Mouse (Mus musculus): Measurements from ENCODE around the gene Muc2. TPM values are rescaled to one million over a fixed set of nuclear protein-coding genes. Genes with fewer than 3 reads are reported as not detected.
"Not testable (repeated sequence)": the region's sequence is repeated elsewhere in the genome, so short reads cannot be mapped to it uniquely, and the experiment has no call there.

The Muc2 gene
- polyA plus RNA-seq, 1 experiment from 2014 or later, result 1.6 TPM

GRCm38 (mm10) chr7:141666190-141666589 lies 23.9 kb upstream of the Muc2 start:
- WGBS, result 10% methylated on average over 4 of the region's 4 CpGs
- no peak overlapping the region for H3K27ac ChIP-seq (ENCODE audit: low read depth)
- no peak overlapping the region for H3K4me3 ChIP-seq (ENCODE audit: low read depth, low read length)
- no peaks in the 10 kb centered on the region for H3K4me1 ChIP-seq (replicated peaks; ENCODE audit: control insufficient read depth, insufficient read depth, low read length)
- no peak overlapping the region for H3K9ac ChIP-seq (ENCODE audit: low read length)
- H3K4me2 ChIP-seq (ENCODE audit: low read length), result no peak overlapping the region
- ATAC-seq (replicated peaks; ENCODE audit: low FRiP score, low TSS enrichment, low read depth) (no peak; the same call in 1 of the 2 replicates), DNase-seq (ENCODE audit: low spot score) (no peak)
- no peaks in the 10 kb centered on the region for H3K27me3 ChIP-seq (replicated peaks; ENCODE audit: control insufficient read depth, insufficient read depth, low read length)
- no peaks in the 10 kb centered on the region for H3K9me3 ChIP-seq (ENCODE audit: control insufficient read depth, low read length)
- H3K36me3 ChIP-seq (ENCODE audit: control insufficient read depth, insufficient read depth, low read length), result no peaks in the 10 kb centered on the region

DNA sequence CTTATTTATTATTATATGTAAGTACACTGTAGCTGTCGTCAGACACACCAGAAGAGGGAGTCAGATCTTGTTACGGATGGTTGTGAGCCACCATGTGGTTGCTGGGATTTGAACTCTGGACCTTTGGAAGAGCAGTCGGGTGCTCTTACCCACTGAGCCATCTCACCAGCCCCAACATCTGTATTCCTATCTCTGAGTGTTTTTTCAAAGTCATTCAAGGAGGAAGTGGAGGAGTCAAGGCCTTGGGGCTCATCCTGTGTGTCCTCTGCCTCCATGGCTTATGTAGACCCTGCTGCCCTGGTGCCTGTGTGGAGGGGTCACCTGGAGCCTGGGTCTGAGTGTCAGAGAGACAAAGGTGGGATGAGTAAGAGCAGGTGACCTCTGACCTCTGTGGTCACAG lies 21.0 kb upstream of the Muc2 start:
- not testable (repeated sequence) for H3K9me3 ChIP-seq (ENCODE audit: control insufficient read depth, low read length); H3K4me1 ChIP-seq (replicated peaks; ENCODE audit: control insufficient read depth, insufficient read depth, low read length); H3K4me3 ChIP-seq (ENCODE audit: low read depth, low read length); H3K27me3 ChIP-seq (replicated peaks; ENCODE audit: control insufficient read depth, insufficient read depth, low read length); ATAC-seq (replicated peaks; ENCODE audit: low FRiP score, low TSS enrichment, low read depth); H3K27ac ChIP-seq (ENCODE audit: low read depth); DNase-seq (ENCODE audit: low spot score); H3K36me3 ChIP-seq (ENCODE audit: control insufficient read depth, insufficient read depth, low read length); H3K9ac ChIP-seq (ENCODE audit: low read length); H3K4me2 ChIP-seq (ENCODE audit: low read length)
- WGBS, result 72% methylated on average over 3 of the region's 3 CpGs

DNA sequence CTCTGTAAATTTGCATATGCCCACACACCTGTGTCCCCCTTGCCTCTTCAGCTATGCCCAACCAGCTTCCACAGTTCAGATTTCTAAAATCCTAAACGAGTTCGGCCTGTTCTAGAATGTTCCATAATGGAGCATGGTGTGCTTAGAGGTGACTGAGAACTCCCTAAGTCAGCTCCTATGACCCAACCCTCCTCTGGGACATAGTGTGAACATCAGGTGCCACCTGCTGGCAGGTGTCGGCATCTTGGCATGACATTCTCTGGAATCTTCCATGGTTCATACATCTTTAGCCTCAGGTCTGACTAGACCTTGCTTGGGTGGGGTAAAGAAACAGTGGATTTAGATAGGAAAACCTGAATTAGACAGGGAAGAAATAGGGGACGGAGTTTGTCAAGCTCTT lies 19.1 kb upstream of the Muc2 start:
- no peak for DNase-seq (ENCODE audit: low spot score)

DNA sequence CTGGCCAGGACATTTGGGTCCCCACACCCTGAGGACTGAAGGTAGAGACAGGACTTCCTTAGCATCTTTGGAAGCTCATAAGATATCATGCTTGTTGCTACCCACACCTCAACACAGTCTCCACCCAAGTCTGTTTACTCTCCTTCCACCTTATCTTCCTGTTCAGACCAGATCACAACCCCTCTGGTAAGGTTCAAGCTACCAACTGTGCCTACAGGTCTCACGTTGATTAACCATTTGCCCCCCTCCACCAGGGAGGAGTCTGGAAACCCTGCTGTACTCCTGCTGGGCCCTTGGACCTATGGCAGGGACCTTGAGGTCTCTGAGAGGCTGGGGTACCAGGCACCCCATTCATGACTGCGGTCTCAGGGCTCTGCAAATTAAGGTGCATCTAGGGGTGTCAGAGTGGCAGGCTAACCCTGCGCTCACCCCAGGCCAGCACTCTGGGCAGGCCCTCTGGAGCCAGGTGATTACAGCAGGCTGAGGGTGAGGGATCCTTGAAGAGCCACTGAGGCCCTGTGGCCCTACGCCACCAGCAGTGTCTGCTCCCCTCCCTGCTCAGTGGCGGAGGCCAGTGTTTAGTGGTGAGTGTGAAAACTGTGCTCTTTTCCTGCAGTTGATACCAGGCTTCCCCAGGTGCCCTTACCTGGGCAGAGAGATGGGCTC lies 18.4 kb upstream of the Muc2 start:
- no peak for ATAC-seq (replicated peaks; ENCODE audit: low FRiP score, low TSS enrichment, low read depth)
- Histone ChIP-seq H3K4me1 (replicated peaks; ENCODE audit: control insufficient read depth, insufficient read depth, low read length) (no peaks in the 10 kb centered on the region), H3K9me3 (ENCODE audit: control insufficient read depth, low read length) (no peaks in the 10 kb centered on the region), H3K4me2 (ENCODE audit: low read length) (no peak overlapping the region), H3K27ac (ENCODE audit: low read depth) (no peak overlapping the region), H3K36me3 (ENCODE audit: control insufficient read depth, insufficient read depth, low read length) (no peaks in the 10 kb centered on the region), H3K4me3 (ENCODE audit: low read depth, low read length) (no peak overlapping the region), H3K9ac (ENCODE audit: low read length) (no peak overlapping the region), H3K27me3 (replicated peaks; ENCODE audit: control insufficient read depth, insufficient read depth, low read length) (no peaks in the 10 kb centered on the region)
- 76% methylated on average over 5 of the region's 5 CpGs for WGBS
- no peak for DNase-seq (ENCODE audit: low spot score)

More for the DNA sequence above, 19.1 kb upstream of the Muc2 start:
- Histone ChIP-seq H3K4me2 (ENCODE audit: low read length) (no peak overlapping the region), H3K4me3 (ENCODE audit: low read depth, low read length) (no peak overlapping the region), H3K27me3 (replicated peaks; ENCODE audit: control insufficient read depth, insufficient read depth, low read length) (no peaks in the 10 kb centered on the region), H3K9ac (ENCODE audit: low read length) (no peak overlapping the region), H3K4me1 (replicated peaks; ENCODE audit: control insufficient read depth, insufficient read depth, low read length) (no peaks in the 10 kb centered on the region), H3K27ac (ENCODE audit: low read depth) (no peak overlapping the region), H3K36me3 (ENCODE audit: control insufficient read depth, insufficient read depth, low read length) (no peaks in the 10 kb centered on the region), H3K9me3 (ENCODE audit: control insufficient read depth, low read length) (no peaks in the 10 kb centered on the region)
- 81% methylated on average over 4 of the region's 4 CpGs for WGBS
- no peak for ATAC-seq (replicated peaks; ENCODE audit: low FRiP score, low TSS enrichment, low read depth)

DNA sequence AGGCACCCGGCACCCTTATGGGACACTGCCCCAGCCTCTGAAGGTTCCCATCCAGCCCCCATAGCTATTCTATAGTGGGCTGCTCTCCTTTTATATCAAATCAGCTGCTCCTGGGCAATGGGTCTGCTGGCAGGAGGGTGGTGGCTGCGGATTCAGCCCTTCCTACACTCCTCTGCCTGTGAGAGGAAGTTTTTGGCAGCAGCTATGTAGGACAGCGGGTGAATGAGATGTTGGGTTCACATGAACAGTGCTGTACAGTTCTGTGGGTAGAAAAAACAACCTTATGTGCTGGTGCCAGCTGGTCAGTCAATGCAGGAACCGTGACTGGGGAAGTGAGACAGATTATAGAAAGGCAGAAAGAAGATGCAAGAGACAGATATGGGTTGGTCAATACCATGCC lies 11.2 kb upstream of the Muc2 start:
- ATAC-seq (replicated peaks; ENCODE audit: low FRiP score, low TSS enrichment, low read depth) (no peak), DNase-seq (ENCODE audit: low spot score) (no peak)
- Histone ChIP-seq H3K27ac (ENCODE audit: low read depth) (no peak overlapping the region), H3K4me3 (ENCODE audit: low read depth, low read length) (no peak overlapping the region), H3K27me3 (replicated peaks; ENCODE audit: control insufficient read depth, insufficient read depth, low read length) (no peaks in the 10 kb centered on the region), H3K36me3 (ENCODE audit: control insufficient read depth, insufficient read depth, low read length) (no peaks in the 10 kb centered on the region), H3K4me2 (ENCODE audit: low read length) (no peak overlapping the region), H3K9ac (ENCODE audit: low read length) (no peak overlapping the region), H3K9me3 (ENCODE audit: control insufficient read depth, low read length) (no peaks in the 10 kb centered on the region), H3K4me1 (replicated peaks; ENCODE audit: control insufficient read depth, insufficient read depth, low read length) (no peaks in the 10 kb centered on the region)
- WGBS, result 79% methylated on average over 4 of the region's 4 CpGs

DNA sequence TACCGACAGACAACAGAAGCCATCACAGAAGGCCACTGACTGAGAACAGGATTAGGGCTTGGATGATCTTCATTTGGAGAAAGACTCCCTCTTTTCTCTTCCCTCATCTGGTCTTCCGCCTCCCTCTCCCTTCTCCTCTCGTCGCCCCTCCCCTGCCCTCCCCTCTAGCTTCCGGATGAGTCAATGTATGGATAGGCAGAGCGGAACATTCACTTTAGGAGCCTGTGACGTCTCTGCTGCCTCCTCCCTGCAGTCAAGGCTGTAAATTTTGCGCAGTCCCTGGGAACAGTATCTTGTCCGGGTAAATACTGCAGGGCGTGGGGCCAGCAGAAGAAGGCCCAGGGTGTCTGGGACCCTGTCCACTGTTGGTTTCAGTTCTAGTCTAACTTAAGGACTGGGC lies 2.8 kb upstream of the Muc2 start:
- H3K4me2 ChIP-seq (ENCODE audit: low read length), result no peak overlapping the region
- no peaks in the 10 kb centered on the region for H3K4me1 ChIP-seq (replicated peaks; ENCODE audit: control insufficient read depth, insufficient read depth, low read length)
- 45% methylated on average over 10 of the region's 10 CpGs for WGBS
- H3K36me3 ChIP-seq (ENCODE audit: control insufficient read depth, insufficient read depth, low read length), result no peaks in the 10 kb centered on the region
- H3K9ac ChIP-seq (ENCODE audit: low read length), result no peak overlapping the region
- H3K27ac ChIP-seq (ENCODE audit: low read depth), result no peak overlapping the region
- H3K4me3 ChIP-seq (ENCODE audit: low read depth, low read length), result no peak overlapping the region
- no peaks in the 10 kb centered on the region for H3K9me3 ChIP-seq (ENCODE audit: control insufficient read depth, low read length)
- DNase-seq (ENCODE audit: low spot score) (no peak), ATAC-seq (replicated peaks; ENCODE audit: low FRiP score, low TSS enrichment, low read depth) (no peak)
- peaks cover 12% of the 10 kb centered on the region; the same call in 1 of the 2 replicates for H3K27me3 ChIP-seq (replicated peaks; ENCODE audit: control insufficient read depth, insufficient read depth, low read length)

GRCm38 (mm10) chr7:141693591-141694273 lies 3.6 kb downstream of the Muc2 start:
- H3K9ac ChIP-seq (ENCODE audit: low read length), result no peak overlapping the region

GRCm38 (mm10) chr7:141694274-141694639 lies 4.1 kb downstream of the Muc2 start:
- no peaks in the 10 kb centered on the region for H3K9me3 ChIP-seq (ENCODE audit: control insufficient read depth, low read length)
- WGBS, result 82% methylated on average over 5 of the region's 5 CpGs
- DNase-seq (ENCODE audit: low spot score) (no peak), ATAC-seq (replicated peaks; ENCODE audit: low FRiP score, low TSS enrichment, low read depth) (no peak)
- H3K27ac ChIP-seq (ENCODE audit: low read depth), result no peak overlapping the region
- no peak overlapping the region for H3K4me3 ChIP-seq (ENCODE audit: low read depth, low read length)
- H3K4me1 ChIP-seq (replicated peaks; ENCODE audit: control insufficient read depth, insufficient read depth, low read length), result no peaks in the 10 kb centered on the region
- peaks cover 12% of the 10 kb centered on the region; the same call in 1 of the 2 replicates for H3K27me3 ChIP-seq (replicated peaks; ENCODE audit: control insufficient read depth, insufficient read depth, low read length)
- H3K36me3 ChIP-seq (ENCODE audit: control insufficient read depth, insufficient read depth, low read length), result no peaks in the 10 kb centered on the region
- H3K4me2 ChIP-seq (ENCODE audit: low read length), result no peak overlapping the region
- H3K9ac ChIP-seq (ENCODE audit: low read length), result no peak overlapping the region

More at GRCm38 (mm10) chr7:141693591-141694273, 3.6 kb downstream of the Muc2 start:
- peak; percentile 58 for DNase-seq (ENCODE audit: low spot score)
- H3K27me3 ChIP-seq (replicated peaks; ENCODE audit: control insufficient read depth, insufficient read depth, low read length), result peaks cover 12% of the 10 kb centered on the region; the same call in 1 of the 2 replicates
- H3K4me2 ChIP-seq (ENCODE audit: low read length), result peak overlapping the region; percentile 40
- H3K4me1 ChIP-seq (replicated peaks; ENCODE audit: control insufficient read depth, insufficient read depth, low read length), result no peaks in the 10 kb centered on the region
- no peak overlapping the region for H3K27ac ChIP-seq (ENCODE audit: low read depth)
- 0 out of 2 replicates have a peak overlapping the region, but pooled peaks have one; percentile 4 for H3K4me3 ChIP-seq (ENCODE audit: low read depth, low read length)
- H3K9me3 ChIP-seq (ENCODE audit: control insufficient read depth, low read length), result no peaks in the 10 kb centered on the region
- H3K36me3 ChIP-seq (ENCODE audit: control insufficient read depth, insufficient read depth, low read length), result no peaks in the 10 kb centered on the region
- no peak for ATAC-seq (replicated peaks; ENCODE audit: low FRiP score, low TSS enrichment, low read depth)
- 52% methylated on average over 30 of the region's 30 CpGs for WGBS

- Histone ChIP-seq H3K27me3 (replicated peaks; ENCODE audit: control insufficient read depth, insufficient read depth, low read length) (peaks cover 4% of the 10 kb centered on the region; the same call in 1 of the 2 replicates), H3K4me2 (ENCODE audit: low read length) (no peak overlapping the region), H3K9me3 (ENCODE audit: control insufficient read depth, low read length) (no peaks in the 10 kb centered on the region), H3K9ac (ENCODE audit: low read length) (no peak overlapping the region), H3K27ac (ENCODE audit: low read depth) (no peak overlapping the region), H3K4me3 (ENCODE audit: low read depth, low read length) (no peak overlapping the region), H3K36me3 (ENCODE audit: control insufficient read depth, insufficient read depth, low read length) (no peaks in the 10 kb centered on the region), H3K4me1 (replicated peaks; ENCODE audit: control insufficient read depth, insufficient read depth, low read length) (no peaks in the 10 kb centered on the region)
- ATAC-seq (replicated peaks; ENCODE audit: low FRiP score, low TSS enrichment, low read depth) (no peak), DNase-seq (ENCODE audit: low spot score) (no peak)
- 86% methylated on average over 13 of the region's 13 CpGs for WGBS
Measured at GRCm38 (mm10) chr7:141696538-141696937, 6.4 kb downstream of the Muc2 start.
